Comparison of ENCODE assay signal across 22 mouse cellular contexts in the genomic region with DNA sequence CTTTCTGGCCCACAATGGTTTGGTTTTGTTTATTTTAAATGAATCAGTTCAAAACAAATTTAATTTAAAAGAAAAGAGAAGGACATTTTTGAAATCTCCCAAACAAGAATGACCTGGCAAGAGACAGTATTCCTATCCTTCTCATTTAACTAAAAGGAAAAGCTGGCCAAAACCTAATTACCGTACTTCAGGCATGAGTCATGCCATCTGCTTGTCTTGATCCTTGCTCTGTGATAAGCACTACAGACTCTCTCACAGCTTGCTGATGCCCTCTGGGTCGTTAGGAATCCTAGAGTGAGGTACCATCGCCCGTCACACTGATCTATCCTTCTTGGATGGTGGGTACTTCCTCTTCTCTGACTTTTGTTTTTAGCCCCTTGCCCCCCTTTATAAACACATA. TPM values are rescaled to one million over a fixed set of nuclear protein-coding genes. Genes with fewer than 3 reads are reported as not detected.
A peak's percentile ranks its signal among the peaks of the same experiment; 100 is the strongest.
DNase-seq lines count a peak whose midpoint lies in the region; ATAC-seq lines count a peak whose summit lies in the region.
"Had no signal": no experiment of that assay in that cellular context is flagged by ENCODE, and none has a peak within 500 bp of the region (broad histone marks: within the 10 kb centered on the region; RNA-seq: fewer than 3 reads in every experiment).

No protein-coding gene starts in this region.

- no peaks in the 10 kb centered on the region for H3K36me3 ChIP-seq in forebrain, embryonic 14.5 days (ENCODE audit: control insufficient read depth, insufficient read depth, low read length)
- no peaks in the 10 kb centered on the region for H3K36me3 ChIP-seq in forebrain, embryonic 10.5 days (replicated peaks)
- H3K36me3 ChIP-seq: embryonic facial prominence, embryonic 13.5 days; limb, embryonic 15.5 days had no signal

- no peaks in the 10 kb centered on the region for H3K27me3 ChIP-seq in forebrain, embryonic 14.5 days (replicated peaks; ENCODE audit: control insufficient read depth, insufficient read depth, low read length)
- H3K27me3 ChIP-seq in forebrain, embryonic 10.5 days (ENCODE audit: poor library complexity, severe bottlenecking): no peaks in the 10 kb centered on the region
- H3K27me3 ChIP-seq: embryonic facial prominence, embryonic 13.5 days; limb, embryonic 15.5 days had no signal

- 69% methylated on average over 4 of the region's 4 CpGs for WGBS in forebrain, embryonic 14.5 days
- 88% methylated on average over 4 of the region's 4 CpGs for WGBS in forebrain, embryonic 10.5 days

- H3K4me2 ChIP-seq in forebrain, embryonic 14.5 days (ENCODE audit: low read length): no peak overlapping the region
- H3K4me2 ChIP-seq: embryonic facial prominence, embryonic 13.5 days; heart, embryonic 11.5 days; limb, embryonic 15.5 days had no signal

- DNase-seq in forebrain, embryonic 14.5 days (ENCODE audit: low spot score): peak; percentile 17
- no peak for DNase-seq in forebrain, embryonic 10.5 days (ENCODE audit: extremely low spot score, low spot score)
- DNase-seq in MN1 (ENCODE audit: low spot score) (peak; percentile 79), adipocyte (ENCODE audit: low spot score) (no peak)
- DNase-seq in cerebellum, adult 18-20 months: peak; percentile 39 to 65
- peak; percentile 13 to 40 for DNase-seq in cerebellum, postnatal 36 days
- no peak for DNase-seq in embryo, embryonic 11 days
- DNase-seq in heart, adult 8-10 months (ENCODE audit: low spot score): no peak
- DNase-seq: gastrocnemius, postnatal 25 days; kidney, adult 9 months; liver, postnatal 0 days; lung, postnatal 14 days had no signal

- no peaks in the 10 kb centered on the region for H3K4me1 ChIP-seq in forebrain, embryonic 14.5 days (ENCODE audit: control insufficient read depth, insufficient read depth, low read length)
- H3K4me1 ChIP-seq in forebrain, embryonic 10.5 days: no peaks in the 10 kb centered on the region
- H3K4me1 ChIP-seq: embryonic facial prominence, embryonic 13.5 days; limb, embryonic 15.5 days had no signal

- H3K27ac ChIP-seq in forebrain, embryonic 14.5 days (ENCODE audit: low read depth, low read length): no peak overlapping the region
- no peak overlapping the region for H3K27ac ChIP-seq in forebrain, embryonic 10.5 days
- H3K27ac ChIP-seq: embryonic facial prominence, embryonic 13.5 days; limb, embryonic 15.5 days had no signal

- H3K9ac ChIP-seq in forebrain, embryonic 14.5 days (ENCODE audit: low read length): no peak overlapping the region
- H3K9ac ChIP-seq: embryonic facial prominence, embryonic 13.5 days; limb, embryonic 15.5 days; liver, postnatal 0 days had no signal

- no peak overlapping the region for H3K4me3 ChIP-seq in forebrain, embryonic 14.5 days (ENCODE audit: low read depth, low read length)
- H3K4me3 ChIP-seq in forebrain, embryonic 10.5 days: no peak overlapping the region
- H3K4me3 ChIP-seq: embryonic facial prominence, embryonic 13.5 days; limb, embryonic 15.5 days had no signal

- H3K9me3 ChIP-seq in forebrain, embryonic 14.5 days (replicated peaks; ENCODE audit: control insufficient read depth, low read length): no peaks in the 10 kb centered on the region
- H3K9me3 ChIP-seq in forebrain, embryonic 10.5 days: no peaks in the 10 kb centered on the region
- H3K9me3 ChIP-seq: embryonic facial prominence, embryonic 13.5 days; limb, embryonic 15.5 days had no signal

- ATAC-seq in forebrain, embryonic 14.5 days: no peak
- ATAC-seq: liver, postnatal 0 days had no signal

RNA-seq across cellular contexts. Expression of gene Plekhm3, which starts 36.6 kb away (rescaled TPM):
- 4.8 and 7.9 TPM in 2 replicates for polyA plus RNA-seq in forebrain, embryonic 14.5 days (2014; fragmentation: Nextera tagmentation; extraction: Ambion mirVana)
- 6.2 and 7.2 TPM in 2 replicates for polyA plus RNA-seq in forebrain, embryonic 10.5 days (2016; fragmentation: Nextera tagmentation; extraction: Ambion mirVana)
- total RNA-seq in heart, adult 8-10 months (2022): 1 to 10 TPM; 7.0 to 9.0 (median 8.1) TPM

RNA-seq across cellular contexts. Expression of gene Akr1cl, which starts 39.4 kb away (rescaled TPM):
- not detected in 2 replicates for polyA plus RNA-seq in forebrain, embryonic 14.5 days (2014; fragmentation: Nextera tagmentation; extraction: Ambion mirVana)
- 0.22 and 0.37 TPM in 2 replicates for polyA plus RNA-seq in forebrain, embryonic 10.5 days (2016; fragmentation: Nextera tagmentation; extraction: Ambion mirVana)
- total RNA-seq in heart, adult 8-10 months (2022): under 1 TPM in 1 of 4 experiments, not detected in 3; 0.37 TPM
- total RNA-seq: common myeloid progenitor, adult 5-6 weeks; gastrocnemius, postnatal 25 days; heart, postnatal 25 days; layer of hippocampus, postnatal 25 days; left cerebral cortex, postnatal 25 days had no signal
- polyA plus RNA-seq: embryonic facial prominence, embryonic 13.5 days; liver, postnatal 0 days; neural tube, embryonic 14.5 days; urinary bladder, adult 2 months had no signal

RNA-seq across cellular contexts. Expression of gene Cryge, which starts 57.7 kb away (rescaled TPM):
- not detected in 2 replicates for polyA plus RNA-seq in forebrain, embryonic 14.5 days (2014; fragmentation: Nextera tagmentation; extraction: Ambion mirVana)
- polyA plus RNA-seq in forebrain, embryonic 10.5 days (2016; fragmentation: Nextera tagmentation; extraction: Ambion mirVana): 2.0 and 2.9 TPM in 2 replicates
- not detected for total RNA-seq in heart, adult 8-10 months (2022)
- total RNA-seq: adrenal gland, adult 18-20 months; common myeloid progenitor, adult 5-6 weeks; gastrocnemius, postnatal 25 days; heart, postnatal 25 days; layer of hippocampus, postnatal 25 days; left cerebral cortex, postnatal 25 days had no signal
- polyA plus RNA-seq: embryonic facial prominence, embryonic 13.5 days; heart, embryonic 11.5 days; limb, embryonic 15.5 days; liver, postnatal 0 days; neural tube, embryonic 14.5 days; urinary bladder, adult 2 months had no signal

Comparison
In these comparisons a context has a peak if more than half of its experiments do, and no peak if none do; other contexts are left out.
1. DNase-seq: peak in forebrain, embryonic 14.5 days (single experiment), MN1 (single experiment), cerebellum, adult 18-20 months (2 of 2) and cerebellum, postnatal 36 days (2 of 2); none in forebrain, embryonic 10.5 days (single experiment), embryo, embryonic 11 days (single experiment), heart, adult 8-10 months (single experiment) and adipocyte (single experiment).